Mouse (Mus musculus) C2C12 (cell line): ENCODE results near the gene Aff1.
A peak's percentile ranks its signal among the peaks of the same experiment; 100 is the strongest.

Experiments
- CEBPB ChIP-seq: IDR thresholded peaks from one replicate; pipeline ENCODE4 v1.6.1; 2011; ENCODE audit warnings: low read depth, mild to moderate bottlenecking, control low read depth, moderate library complexity
- CTCF ChIP-seq: IDR thresholded peaks from one replicate; pipeline ENCODE4 v1.5.1; 2011; ENCODE audit not compliant: control insufficient read depth, insufficient read depth, insufficient read length
- MYOG ChIP-seq: IDR thresholded peaks from one replicate; pipeline ENCODE4 v1.6.1; 2011; ENCODE audit not compliant: control insufficient read depth, insufficient read length; ENCODE audit errors: extremely low read depth
- USF1 ChIP-seq: IDR thresholded peaks from one replicate; pipeline ENCODE4 v1.6.1; 2011; ENCODE audit warnings: low read depth, mild to moderate bottlenecking, control low read depth, moderate library complexity

GRCm38 (mm10) chr5:103692531-103693040 lies 412 bp downstream of the Aff1 start:
- no peak for TF ChIP-seq CTCF
- TF ChIP-seq USF1: no peak
- peak; percentile 84 for TF ChIP-seq CEBPB
- TF ChIP-seq MYOG: no peak
